Mouse (Mus musculus): ENCODE results near the gene Txnip.
"Not testable (repeated sequence)": the region's sequence is repeated elsewhere in the genome, so short reads cannot be mapped to it uniquely, and the experiment has no call there.

The Txnip gene

GRCm38 (mm10) chr3:96594851-96595250, 37.1 kb downstream of the Txnip start:
- no peak for DNase-seq

GRCm38 (mm10) chr3:96595661-96596060, 37.9 kb downstream of the Txnip start:
- no peak for DNase-seq

GRCm38 (mm10) chr3:96596228-96596707, 38.5 kb downstream of the Txnip start, which contains the start of gene Ankrd34a:
Ankrd34a (plus strand) TSS chr3:96596636.
- no peak for DNase-seq

GRCm38 (mm10) chr3:96596855-96597254, 39.1 kb downstream of the Txnip start:
- no peak for DNase-seq

GRCm38 (mm10) chr3:96597435-96597891, 39.7 kb downstream of the Txnip start:
- no peak for DNase-seq

- DNase-seq = peak; percentile 25
Observed at GRCm38 (mm10) chr3:96598156-96599068, 40.7 kb downstream of the Txnip start.

GRCm38 (mm10) chr3:96599069-96599393, 41.3 kb downstream of the Txnip start:
- no peak for DNase-seq

GRCm38 (mm10) chr3:96599411-96599810, 41.7 kb downstream of the Txnip start:
- DNase-seq = no peak

GRCm38 (mm10) chr3:96600639-96601250, 43.0 kb downstream of the Txnip start, which contains the start of gene Lix1l:
Lix1l (plus strand) TSS chr3:96601149.
- DNase-seq = peak; percentile 92

- DNase-seq = no peak
Observed at GRCm38 (mm10) chr3:96601251-96601787, 43.6 kb downstream of the Txnip start.

GRCm38 (mm10) chr3:96601941-96602703, 44.4 kb downstream of the Txnip start:
- DNase-seq = no peak

- no peak for DNase-seq
Observed at GRCm38 (mm10) chr3:96602704-96603084, 44.9 kb downstream of the Txnip start.

- no peak for DNase-seq
Observed at GRCm38 (mm10) chr3:96603311-96603710, 45.6 kb downstream of the Txnip start.

GRCm38 (mm10) chr3:96606007-96606406, 48.2 kb downstream of the Txnip start:
- not testable (repeated sequence) for DNase-seq

- DNase-seq = no peak
Observed at GRCm38 (mm10) chr3:96606618-96607017, 48.9 kb downstream of the Txnip start.

All from thymus, postnatal 14 days (tissue).